Mouse (Mus musculus): ENCODE data around the gene Serpina6.

Serpina6 gene

DNA sequence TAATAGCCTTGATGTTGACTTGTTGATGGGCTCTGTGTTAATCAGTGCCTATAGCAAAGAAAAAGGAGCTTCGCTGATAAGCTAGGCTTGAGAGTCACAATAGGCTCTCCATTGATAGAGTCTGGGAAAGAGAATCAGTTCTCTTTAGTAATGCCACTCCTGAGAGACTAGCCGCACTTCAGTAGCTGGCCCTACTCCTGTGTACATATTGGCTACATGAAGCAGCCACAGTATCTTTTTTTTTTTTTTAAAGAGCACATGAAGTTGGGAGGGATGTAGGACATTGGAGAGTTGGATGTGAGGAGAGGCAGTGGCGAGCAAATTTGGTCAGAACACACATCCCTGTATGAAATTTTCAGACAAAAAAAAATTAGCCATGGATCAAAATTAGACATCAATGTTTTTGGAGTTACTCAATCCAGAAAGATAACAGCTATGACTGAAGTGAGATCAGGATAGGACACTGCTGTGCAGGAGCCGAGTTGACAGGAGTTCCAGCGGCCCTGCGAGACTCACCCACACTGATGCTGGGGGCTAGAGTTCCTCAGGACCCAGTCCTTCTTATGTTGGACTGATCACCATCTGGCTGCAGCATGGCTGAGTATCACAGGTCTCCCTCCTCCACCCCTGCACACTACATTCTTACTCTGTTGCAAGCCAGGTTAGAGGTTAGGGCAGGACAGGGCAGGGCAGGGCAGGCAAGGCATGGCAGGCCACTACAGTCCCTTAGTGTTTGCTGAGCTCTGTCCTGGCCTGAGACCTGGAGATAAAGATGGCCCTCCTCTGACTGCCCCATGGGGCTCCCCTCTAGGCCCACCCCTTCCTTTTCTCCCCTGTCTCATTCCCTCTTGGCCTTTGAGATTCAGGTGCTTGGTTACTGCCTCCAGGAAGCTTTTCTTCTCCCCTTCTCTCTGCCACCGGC, 1.6 kb downstream of the Serpina6 start:
- no peak for DNase-seq

DNA sequence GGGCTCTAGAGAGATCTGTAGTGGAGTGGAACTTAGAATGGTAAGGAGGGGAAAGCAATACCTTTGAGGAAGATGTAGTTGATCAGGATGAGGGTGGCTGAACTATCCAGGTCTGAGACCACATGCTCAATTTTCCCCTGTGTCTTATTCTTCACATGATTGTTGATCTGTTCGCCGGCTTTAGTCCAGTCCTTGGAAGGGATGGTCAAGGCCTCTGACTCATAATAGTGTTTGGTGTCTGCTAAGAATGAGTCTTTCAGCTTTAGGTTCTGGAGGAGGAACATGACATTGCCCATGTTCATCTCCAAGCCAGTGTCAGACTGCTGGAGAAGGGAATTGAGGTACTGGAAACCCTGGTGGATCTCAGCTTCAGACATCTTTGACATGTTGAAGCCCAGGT, 3.2 kb downstream of the Serpina6 start:
- DNase-seq = no peak

DNA sequence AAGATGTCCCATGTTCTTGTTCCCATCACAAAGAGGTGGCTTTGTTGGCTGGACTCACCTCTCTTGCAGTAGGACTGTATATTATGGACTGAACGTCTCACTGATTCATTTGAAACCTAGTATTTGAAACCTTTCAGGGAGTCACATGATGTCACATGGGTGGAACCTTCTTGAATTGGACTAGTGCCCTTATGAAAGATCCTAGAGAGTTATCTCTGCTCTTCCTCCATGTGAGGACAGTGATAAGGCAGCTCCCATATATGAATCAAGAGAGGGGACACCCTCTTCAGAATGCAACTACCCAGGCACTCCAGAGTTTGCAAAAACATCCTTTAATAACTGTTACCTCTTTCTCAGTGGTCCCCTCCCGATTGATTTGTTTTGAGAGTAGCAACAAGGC, 10.7 kb downstream of the Serpina6 start:
- no peak for DNase-seq

DNA sequence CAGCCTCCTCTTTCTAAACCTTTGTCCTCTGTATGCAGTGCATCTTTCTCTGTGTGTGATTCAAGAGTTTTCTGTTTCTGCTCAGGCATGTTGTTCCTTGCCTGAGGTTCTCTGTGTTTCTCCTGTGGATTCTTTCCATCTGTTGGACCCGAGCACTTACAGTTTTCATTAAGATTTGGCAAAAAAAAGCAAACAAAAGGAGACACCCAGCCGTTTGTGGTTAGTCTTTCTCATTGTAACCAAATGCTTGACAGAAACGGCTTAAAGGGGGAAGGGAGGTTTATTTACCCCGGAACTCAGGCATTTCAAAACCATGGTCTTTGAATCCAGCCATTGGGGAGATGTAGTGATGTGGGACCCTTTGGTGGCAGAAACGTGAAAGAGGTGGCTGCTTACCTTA, 12.4 kb downstream of the Serpina6 start:
- DNase-seq = no peak

DNA sequence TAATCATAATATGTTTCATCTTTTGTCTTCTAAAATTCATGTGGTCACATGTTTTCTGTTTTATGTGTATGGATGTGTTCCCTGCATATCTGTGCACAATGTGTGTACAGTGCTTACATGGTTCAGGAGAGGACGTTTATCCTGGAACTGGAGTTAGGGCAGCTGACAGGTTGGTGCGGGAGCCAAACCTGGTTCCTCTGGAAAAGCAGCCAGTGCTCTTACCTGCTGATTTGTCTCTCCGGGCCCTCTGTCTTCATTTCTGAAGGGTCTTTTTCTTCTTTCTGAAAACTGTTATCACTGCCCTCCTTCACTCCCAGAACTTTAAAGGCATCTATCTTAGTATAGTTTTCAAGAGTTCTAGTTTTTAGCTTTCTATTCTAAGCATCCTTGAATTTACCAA, 13.2 kb downstream of the Serpina6 start:
- DNase-seq = no peak

- DNase-seq = peak; percentile 58
These were observed 13.7 kb downstream of the Serpina6 start for GRCm38 (mm10) chr12:103643336-103643735.

DNA sequence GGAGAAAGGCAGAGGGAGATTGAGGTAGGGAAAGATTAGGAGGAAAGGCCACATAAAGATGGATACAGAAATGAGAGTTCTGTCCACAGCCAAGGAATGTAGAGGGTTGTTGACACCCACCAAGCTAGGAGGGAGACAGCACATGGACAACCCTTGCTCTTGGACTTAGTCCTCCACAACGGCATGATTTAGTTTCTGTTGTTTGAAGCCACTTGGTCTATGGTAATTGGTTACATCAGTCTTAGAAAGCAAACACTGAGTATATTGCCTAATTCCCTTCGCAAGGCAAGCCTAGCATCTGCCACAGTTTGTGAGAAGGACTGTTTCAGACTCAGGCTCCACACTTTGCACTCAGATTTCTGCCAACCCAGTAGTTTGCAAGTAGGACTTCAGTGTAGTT, 21.2 kb downstream of the Serpina6 start:
- DNase-seq = no peak

DNA sequence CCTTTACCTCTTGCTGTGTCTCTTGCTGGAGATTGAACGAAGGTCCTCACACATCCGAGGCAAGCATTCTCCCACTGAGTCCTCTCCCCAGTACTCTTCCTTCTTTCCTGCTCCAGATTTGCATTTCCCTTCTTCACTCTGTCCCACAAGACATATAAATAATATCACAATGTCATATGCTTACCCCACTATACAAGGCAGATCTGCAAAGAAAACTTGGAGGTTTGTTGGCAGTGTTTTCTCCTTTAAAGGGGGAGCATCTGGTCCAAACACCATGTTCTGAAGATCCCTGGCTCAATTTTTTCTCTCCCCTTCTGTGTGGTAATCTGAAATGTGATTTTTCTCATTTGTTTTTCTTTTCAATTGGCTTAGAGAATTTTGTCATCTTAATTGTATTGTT, 22.6 kb downstream of the Serpina6 start:
- no peak for DNase-seq

GRCm38 (mm10) chr12:103631203-103631612, 25.8 kb downstream of the Serpina6 start, which contains the start of gene Serpina10:
Serpina10 (minus strand) TSS chr12:103631444.
- no peak for DNase-seq

GRCm38 (mm10) chr12:103616860-103617261, 40.2 kb downstream of the Serpina6 start:
- no peak for DNase-seq

DNA sequence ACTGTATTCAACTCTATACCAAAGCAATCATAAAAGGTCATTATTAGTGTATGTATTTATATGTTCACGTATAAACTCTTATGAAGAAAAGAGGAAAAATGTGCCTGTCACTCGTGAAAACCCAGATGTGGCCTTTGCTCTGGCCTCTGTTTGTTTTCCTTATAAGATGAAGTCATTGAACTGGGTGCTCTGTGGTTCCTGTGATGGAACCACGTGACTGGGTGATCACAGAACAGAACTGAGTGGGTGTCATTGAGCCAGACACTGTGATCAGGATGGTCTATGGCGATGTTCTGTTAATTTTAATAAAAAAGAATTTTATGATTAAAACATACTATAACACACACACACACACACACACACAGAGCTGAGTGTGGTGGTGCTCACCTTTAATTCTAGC, 41.3 kb downstream of the Serpina6 start:
- DNase-seq = no peak

GRCm38 (mm10) chr12:103615141-103615540, 41.9 kb downstream of the Serpina6 start:
- no peak for DNase-seq

GRCm38 (mm10) chr12:103601839-103602238, 55.2 kb downstream of the Serpina6 start:
- no peak for DNase-seq

DNA sequence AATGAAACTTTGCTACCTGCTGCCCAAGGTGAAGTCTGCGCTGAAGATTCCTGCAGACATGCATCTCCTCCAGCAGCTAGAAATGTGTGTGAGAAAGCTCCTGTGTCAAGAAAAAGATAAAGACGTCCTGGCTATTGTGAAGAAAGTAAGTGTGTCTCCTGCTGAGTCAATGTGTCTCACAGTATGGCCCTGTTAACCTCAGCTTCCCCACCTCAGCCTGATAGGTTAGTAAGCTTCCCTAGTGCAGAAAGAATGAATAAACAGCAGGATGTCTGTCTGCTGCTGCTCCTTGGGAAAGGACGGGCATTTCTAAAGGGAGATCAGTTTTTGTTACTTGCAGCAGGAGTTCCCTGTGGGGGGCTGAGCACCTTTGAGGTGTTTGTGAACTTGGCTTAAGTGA, 56.6 kb downstream of the Serpina6 start:
- no peak for DNase-seq

DNA sequence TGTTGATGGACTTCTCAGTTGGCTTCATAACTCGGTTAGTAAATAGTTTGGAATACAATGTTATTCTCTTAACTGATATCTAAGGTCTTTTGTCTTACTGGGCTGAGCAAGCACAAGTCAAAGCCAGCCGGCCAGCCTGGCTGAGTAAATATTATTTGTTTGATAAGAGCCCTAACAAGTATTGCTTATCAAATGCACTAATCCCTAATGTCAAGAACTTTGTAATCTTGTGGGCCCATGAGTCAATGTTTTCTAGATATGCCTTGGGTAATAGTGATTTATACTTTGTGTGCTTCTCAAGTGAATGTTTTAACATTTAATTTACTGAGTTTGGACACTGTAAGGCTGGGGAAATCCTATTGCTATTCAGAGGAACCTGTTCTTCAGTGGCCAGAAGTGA, 58.6 kb downstream of the Serpina6 start:
- DNase-seq = no peak
